Mouse (Mus musculus) bone marrow macrophage, adult 2 months (primary cell): ENCODE data around the gene Renbp. TPM values are rescaled to one million over a fixed set of nuclear protein-coding genes. Genes with fewer than 3 reads are reported as not detected.

ENCODE experiments used
- H3K27ac ChIP-seq: 2 replicates; pipeline ENCODE4 v1.5.1; 2012; ENCODE audit warnings: low read depth, low read length; ENCODE audit not compliant: insufficient read depth
- H3K4me1 ChIP-seq: 2 replicates; pipeline ENCODE4 v1.6.1; 2012; ENCODE audit warnings: low read length; ENCODE audit not compliant: control insufficient read depth, insufficient read depth
- H3K4me3 ChIP-seq: 2 replicates; pipeline ENCODE4 v1.5.1; 2012; ENCODE audit warnings: mild to moderate bottlenecking, low read length, moderate library complexity; ENCODE audit not compliant: insufficient read depth
- CTCF ChIP-seq: IDR thresholded peaks from 2 replicates; pipeline ENCODE4 v1.5.1; 2012; ENCODE audit warnings: low read depth, mild to moderate bottlenecking, low read length, moderate library complexity
- POLR2A ChIP-seq: IDR thresholded peaks from 2 replicates; pipeline ENCODE4 v1.6.1; 2012; ENCODE audit warnings: mild to moderate bottlenecking, low read depth, low read length, borderline replicate concordance
- polyA plus RNA-seq: library from polyadenylated mRNA; stranded (reverse); fragments of >200 nt; gene quantifications from 2 replicates; pipeline ENCODE4 v1.2.4, GENCODE M21; 2012; ENCODE audit not compliant: missing spikeins, insufficient read depth, insufficient read length

Gene Renbp
- polyA plus RNA-seq, 1 experiment = 175 TPM

DNA sequence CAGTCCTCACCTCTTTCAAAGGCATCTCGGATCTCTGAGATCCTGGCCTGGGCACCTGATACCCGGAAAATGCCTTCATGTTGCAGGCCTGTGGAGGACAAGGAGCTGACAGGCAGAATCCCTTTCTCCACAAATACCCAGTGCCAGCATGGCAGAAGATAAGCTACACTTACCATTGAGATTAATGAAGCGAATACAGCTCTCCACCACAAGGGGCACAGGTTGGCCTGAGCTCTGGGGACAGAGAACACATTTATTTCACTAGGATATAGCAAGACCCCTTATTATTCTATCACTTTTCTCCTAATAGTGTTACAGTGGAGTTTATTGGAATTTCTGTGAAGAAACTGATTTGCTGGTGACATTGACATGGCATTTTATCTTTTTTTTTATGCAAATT lies 32.7 kb downstream of the Renbp start:
- H3K4me3 ChIP-seq = no peak overlapping the region
- no peaks in the 10 kb centered on the region for H3K4me1 ChIP-seq
- TF ChIP-seq CTCF (no peak), POLR2A (no peak)
- no peak overlapping the region for H3K27ac ChIP-seq

DNA sequence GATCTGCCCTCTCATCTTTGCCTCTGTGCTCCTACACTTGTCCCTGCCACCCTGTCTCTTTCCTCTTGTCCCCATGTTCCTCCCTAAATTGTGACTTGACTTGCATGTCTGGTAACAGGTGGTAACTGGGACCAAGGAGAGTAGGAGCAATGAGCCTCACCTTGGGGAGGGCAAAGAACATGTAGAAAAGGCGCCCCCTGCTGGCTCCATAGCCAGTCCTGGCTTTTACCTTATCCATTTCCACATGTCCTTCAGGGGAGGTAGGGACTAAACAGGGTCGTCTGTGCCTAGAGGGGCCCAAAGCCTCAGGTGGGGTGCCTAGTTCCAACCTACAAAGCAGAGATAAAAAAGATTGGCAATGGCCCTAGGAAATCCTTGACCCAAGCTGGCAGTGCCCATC lies 34.9 kb downstream of the Renbp start, which contains the start of gene L1cam:
L1cam (minus strand) TSS at position 387 of the 400 bp plus-strand sequence.
- TF ChIP-seq CTCF (peak; percentile 21; the same call in 1 of the 2 replicates), POLR2A (no peak)
- H3K4me3 ChIP-seq = no peak within 1 kb of the TSS
- no peak within 1 kb of the TSS for H3K27ac ChIP-seq
- no peaks in the 10 kb centered on the region for H3K4me1 ChIP-seq

DNA sequence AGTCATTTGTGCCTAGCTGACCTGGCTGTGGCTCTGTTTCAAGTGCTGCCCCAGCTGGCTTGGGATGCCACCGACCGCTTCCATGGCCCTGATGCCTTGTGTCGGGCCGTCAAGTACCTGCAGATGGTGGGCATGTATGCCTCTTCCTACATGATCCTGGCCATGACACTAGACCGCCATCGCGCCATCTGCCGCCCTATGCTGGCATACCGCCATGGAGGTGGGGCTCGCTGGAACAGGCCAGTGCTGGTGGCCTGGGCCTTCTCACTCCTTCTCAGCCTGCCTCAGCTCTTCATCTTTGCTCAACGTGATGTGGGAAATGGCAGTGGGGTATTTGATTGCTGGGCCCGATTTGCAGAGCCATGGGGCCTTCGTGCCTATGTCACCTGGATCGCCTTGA lies 37.8 kb downstream of the Renbp start:
- no peaks in the 10 kb centered on the region for H3K4me1 ChIP-seq
- TF ChIP-seq POLR2A = no peak
- no peak overlapping the region for H3K27ac ChIP-seq
- H3K4me3 ChIP-seq = no peak overlapping the region

DNA sequence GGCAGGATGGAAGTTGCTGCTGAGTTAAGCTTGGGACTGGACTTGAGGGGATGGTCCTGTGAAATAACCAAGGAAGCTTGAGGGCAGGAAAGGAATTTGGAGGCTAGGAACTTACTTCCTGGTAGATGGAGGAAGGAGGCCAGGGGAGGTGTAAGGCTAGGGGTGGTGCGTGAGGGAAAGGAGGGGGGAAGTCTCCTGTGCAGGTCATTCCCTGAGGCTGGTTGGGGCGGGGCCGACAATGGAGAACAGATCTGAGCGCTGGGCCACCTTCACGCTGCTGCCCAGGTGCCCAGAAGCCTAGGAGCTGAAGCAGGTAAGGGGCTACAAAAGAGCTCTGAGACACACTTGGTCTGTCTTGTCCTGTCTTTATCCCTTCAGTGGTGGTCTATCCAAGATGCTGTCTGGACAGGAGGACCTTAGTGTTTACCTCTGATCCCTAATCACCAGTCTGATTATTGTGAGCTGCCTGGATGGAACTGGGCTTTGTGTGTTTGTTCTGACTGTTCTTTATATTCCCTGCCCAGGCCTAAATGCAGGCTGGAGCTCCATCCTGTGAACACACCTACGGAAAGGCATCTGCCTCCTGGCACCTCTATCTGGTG lies 39.0 kb downstream of the Renbp start, which contains the start of gene Avpr2:
Avpr2 (plus strand) TSS at position 552 of the 602 bp plus-strand sequence.
- no peak within 1 kb of the TSS for H3K27ac ChIP-seq
- H3K4me3 ChIP-seq = no peak within 1 kb of the TSS
- no peaks in the 10 kb centered on the region for H3K4me1 ChIP-seq
- no peak for TF ChIP-seq CTCF
- TF ChIP-seq POLR2A = no peak

DNA sequence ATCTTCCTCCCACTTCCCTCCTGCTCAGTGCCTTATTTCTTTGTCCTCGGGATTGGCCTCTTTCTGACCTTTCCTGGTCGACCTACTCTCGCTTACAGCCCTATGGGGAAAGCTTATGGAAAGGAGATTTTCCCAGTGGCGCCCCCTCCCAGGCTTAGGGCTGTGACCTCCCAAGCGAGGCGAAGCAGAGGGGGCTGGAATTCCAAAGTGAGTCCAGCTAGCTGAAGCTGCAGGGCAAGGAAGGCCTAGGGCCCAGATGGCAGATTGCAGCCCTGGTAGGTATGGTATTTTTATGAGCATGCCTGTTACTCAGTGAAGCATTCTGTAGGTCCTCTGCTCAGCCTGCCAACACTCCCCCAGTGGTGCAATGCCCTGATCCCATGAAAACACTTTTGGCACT lies 49.2 kb downstream of the Renbp start:
- no peak overlapping the region for H3K27ac ChIP-seq
- TF ChIP-seq POLR2A (no peak), CTCF (no peak)
- no peak overlapping the region for H3K4me3 ChIP-seq
- H3K4me1 ChIP-seq = no peaks in the 10 kb centered on the region

DNA sequence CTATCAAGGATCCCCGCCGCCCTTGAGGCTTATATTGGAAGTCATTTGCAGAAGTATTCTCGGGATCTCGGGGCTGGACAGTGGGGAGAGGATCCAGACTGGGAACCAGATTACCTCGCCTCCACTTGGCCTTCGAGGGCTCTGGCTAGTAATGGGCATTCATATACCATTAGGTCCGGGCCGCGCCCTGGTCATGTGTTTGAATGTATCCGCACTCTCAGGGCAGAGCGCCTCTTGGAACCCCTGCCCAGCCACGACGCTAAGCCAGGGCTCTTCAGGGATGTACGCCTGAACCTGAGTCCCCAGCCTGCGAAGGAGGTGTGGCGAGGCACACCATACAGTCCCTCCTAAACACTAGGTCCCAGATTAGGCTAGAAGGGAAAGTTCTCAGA lies 49.6 kb downstream of the Renbp start:
- Histone ChIP-seq H3K4me1 (no peaks in the 10 kb centered on the region), H3K4me3 (peak overlapping the region; percentile 58), H3K27ac (no peak overlapping the region)
- TF ChIP-seq CTCF (no peak), POLR2A (no peak)

DNA sequence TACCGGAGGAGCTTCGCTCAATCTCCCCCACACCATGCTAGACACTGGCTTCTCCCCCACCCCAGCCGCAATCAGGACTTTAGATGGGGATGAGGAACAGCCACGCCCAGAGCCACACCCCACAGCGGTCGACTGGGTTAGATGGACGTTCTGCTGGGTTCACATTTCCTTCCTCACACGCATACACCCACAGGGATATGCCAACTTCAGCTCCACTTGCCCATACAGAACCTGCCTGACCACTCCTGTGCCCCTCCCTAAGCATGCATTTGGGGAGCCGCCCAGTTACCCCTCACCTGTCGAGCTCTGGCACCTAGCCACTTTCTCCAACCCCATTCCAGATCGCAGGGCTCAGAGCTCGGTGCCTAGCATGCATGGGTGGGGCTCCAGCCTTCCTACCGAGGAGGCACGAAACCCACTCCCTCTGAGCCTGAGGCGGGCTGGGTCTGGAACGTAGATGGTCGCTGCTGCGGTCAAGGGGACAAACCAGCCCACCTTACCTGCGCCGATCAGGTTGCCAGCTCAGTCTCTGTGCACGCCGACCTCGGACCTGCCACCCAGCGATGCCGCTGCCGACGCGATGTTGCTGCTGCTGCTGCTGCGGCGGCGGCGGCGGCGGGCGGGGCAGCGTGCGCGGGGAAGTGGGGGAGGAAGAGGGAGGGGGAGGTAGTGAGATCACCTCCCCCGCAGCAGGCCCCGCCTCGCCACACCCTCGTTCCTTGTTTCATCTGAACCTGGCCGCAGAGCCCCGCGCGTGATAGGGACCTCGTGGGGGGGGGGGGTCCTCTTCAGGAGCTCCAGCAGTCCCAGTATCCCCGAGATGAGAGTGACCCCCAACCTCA lies 50.2 kb downstream of the Renbp start:
- peak overlapping the region; percentile 58 for H3K4me3 ChIP-seq
- TF ChIP-seq CTCF (no peak), POLR2A (no peak)
- H3K4me1 ChIP-seq = no peaks in the 10 kb centered on the region
- no peak overlapping the region for H3K27ac ChIP-seq

DNA sequence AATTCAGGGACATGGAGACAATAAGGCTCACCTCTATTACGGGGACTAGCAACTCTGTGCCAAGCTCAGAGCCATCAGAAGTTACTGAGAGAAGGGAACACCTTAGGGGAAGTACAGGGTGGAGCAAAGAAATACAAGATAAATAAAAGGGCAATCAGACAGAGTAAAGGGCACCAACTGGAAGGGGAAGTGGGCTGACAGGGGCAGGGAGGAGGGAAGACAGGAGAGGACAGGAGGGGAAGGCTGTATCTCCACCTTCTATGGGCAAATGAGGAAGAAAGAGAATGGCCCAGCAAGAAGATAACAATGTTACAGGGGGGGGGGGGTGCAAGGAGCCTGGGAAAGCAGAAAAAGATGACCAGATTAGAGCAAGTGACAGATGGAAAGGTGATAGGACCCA lies 53.6 kb downstream of the Renbp start:
- no peak overlapping the region for H3K4me3 ChIP-seq
- no peaks in the 10 kb centered on the region for H3K4me1 ChIP-seq
- H3K27ac ChIP-seq = no peak overlapping the region
- TF ChIP-seq POLR2A (no peak), CTCF (no peak)

DNA sequence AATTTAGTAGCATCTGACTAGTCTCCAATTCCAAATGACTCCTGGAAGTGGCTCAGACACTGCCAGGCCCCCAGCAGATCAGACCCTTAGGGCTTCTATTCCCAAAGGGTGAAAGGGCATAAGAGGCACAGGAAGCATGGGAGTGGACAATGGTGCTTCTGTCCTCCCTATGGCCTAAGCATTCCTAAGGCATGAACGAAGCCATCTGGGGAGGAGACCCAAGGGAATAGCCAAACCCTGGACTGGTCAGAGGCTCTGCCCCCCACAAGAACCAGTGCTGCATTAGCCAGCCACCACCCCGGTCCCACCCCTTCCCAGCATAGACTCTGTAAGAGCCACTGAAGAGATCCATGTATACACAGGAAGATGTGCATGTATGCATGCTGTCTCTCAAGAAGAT lies 54.8 kb downstream of the Renbp start:
- H3K27ac ChIP-seq = no peak overlapping the region
- H3K4me3 ChIP-seq = no peak overlapping the region
- H3K4me1 ChIP-seq = no peaks in the 10 kb centered on the region
- TF ChIP-seq POLR2A = no peak
- TF ChIP-seq CTCF = no peak

Other genes with a start within 250 kb of the Renbp start
- 211 and 212 TPM in 2 replicates for gene Bcap31, start 214.7 kb downstream of the Renbp start, polyA plus RNA-seq
- 79.6 and 89.1 TPM in 2 replicates for gene Abcd1, start 214.3 kb downstream of the Renbp start, polyA plus RNA-seq
- gene Plxnb3, start 173.8 kb downstream of the Renbp start, polyA plus RNA-seq = 4.3 and 4.7 TPM in 2 replicates
- gene Srpk3, start 156.4 kb downstream of the Renbp start, polyA plus RNA-seq = 1.2 and 1.5 TPM in 2 replicates
- 123 and 136 TPM in 2 replicates for gene Idh3g, start 144.0 kb downstream of the Renbp start, polyA plus RNA-seq
- gene Ssr4, start 143.8 kb downstream of the Renbp start, polyA plus RNA-seq = 213 and 220 TPM in 2 replicates
- not detected in 2 replicates for gene Pdzd4, start 105.9 kb downstream of the Renbp start, polyA plus RNA-seq
- gene Avpr2, start 38.7 kb downstream of the Renbp start, polyA plus RNA-seq = not detected in 2 replicates
- 32.0 and 36.6 TPM in 2 replicates for gene L1cam, start 34.7 kb downstream of the Renbp start, polyA plus RNA-seq
- gene Arhgap4, start 9.0 kb downstream of the Renbp start, polyA plus RNA-seq = 102 and 106 TPM in 2 replicates
- 29.6 and 34.5 TPM in 2 replicates for gene Naa10, start 8.9 kb downstream of the Renbp start, polyA plus RNA-seq
- 37.1 and 39.9 TPM in 2 replicates for gene Hcfc1, start 35.5 kb upstream of the Renbp start, polyA plus RNA-seq
- 66.7 and 69.6 TPM in 2 replicates for gene Irak1, start 93.1 kb upstream of the Renbp start, polyA plus RNA-seq
- gene Opn1mw, start 196.6 kb upstream of the Renbp start, polyA plus RNA-seq = not detected in 2 replicates
- 26.2 and 27.3 TPM in 2 replicates for gene Mecp2, start 204.5 kb upstream of the Renbp start, polyA plus RNA-seq
- not detected in 2 replicates for gene Tex28, start 237.0 kb upstream of the Renbp start, polyA plus RNA-seq
- not detected in 2 replicates for gene Tktl1, start 246.4 kb upstream of the Renbp start, polyA plus RNA-seq